Mouse (Mus musculus) forebrain, postnatal 0 days (tissue): ENCODE results near the gene Srrm3. TPM values are rescaled to one million over a fixed set of nuclear protein-coding genes. Genes with fewer than 3 reads are reported as not detected.
A peak's percentile ranks its signal among the peaks of the same experiment; 100 is the strongest.

Experiments used
- ATAC-seq: fragments of 200-750 bp; cut with Nextera tagmentation; 2 replicates; pipeline ENCODE4 v1.8.0; 2017; ENCODE audit warnings: mild to moderate bottlenecking, moderate library complexity
- DNase-seq: peaks from one replicate; pipeline ENCODE4 v3.0.0-alpha.2; 2015
- H3K27ac ChIP-seq: fragments of 300-500 bp; sonication (generic); 2 replicates; pipeline ENCODE4 v1.5.1; 2014; ENCODE audit warnings: low read depth, mild to moderate bottlenecking, antibody characterized with exemption, low read length, moderate library complexity, mixed read lengths
- H3K27me3 ChIP-seq: fragments of 300-500 bp; sonication (generic); 2 replicates; pipeline ENCODE4 v1.6.1; 2014; ENCODE audit warnings: mild to moderate bottlenecking, low read length, mixed read lengths; ENCODE audit not compliant: insufficient read depth
- H3K36me3 ChIP-seq: fragments of 300-500 bp; sonication (generic); 2 replicates; pipeline ENCODE4 v1.6.1; 2014; ENCODE audit warnings: mild to moderate bottlenecking, moderate library complexity; ENCODE audit not compliant: insufficient read depth
- H3K4me1 ChIP-seq: fragments of 300-500 bp; sonication (generic); 2 replicates; pipeline ENCODE4 v1.6.1; 2014; ENCODE audit warnings: antibody characterized with exemption; ENCODE audit not compliant: insufficient read depth
- H3K4me2 ChIP-seq: fragments of 300-500 bp; sonication (generic); 2 replicates; pipeline ENCODE4 v1.6.1; 2014; ENCODE audit warnings: low read depth, mild to moderate bottlenecking, moderate library complexity
- H3K4me3 ChIP-seq: fragments of 300-500 bp; sonication (generic); 2 replicates; pipeline ENCODE4 v1.5.1; 2014; ENCODE audit warnings: low read depth, low read length, mixed read lengths
- H3K9ac ChIP-seq: fragments of 300-500 bp; sonication (generic); 2 replicates; pipeline ENCODE4 v1.6.1; 2014; ENCODE audit warnings: mild to moderate bottlenecking
- H3K9me3 ChIP-seq: fragments of 300-500 bp; sonication (generic); 2 replicates; pipeline ENCODE4 v1.6.1; 2016; ENCODE audit warnings: low read length
- CTCF ChIP-seq: sonication (generic); IDR thresholded peaks from 2 replicates; pipeline ENCODE4 v1.5.1; 2016; ENCODE audit warnings: antibody characterized with exemption, control low read depth, low read depth
- WGBS: fragments of 180-500 bp; shearing (Covaris S2); extraction: QIAGEN DNeasy Blood & Tissue Kit; methylation state at CpG from one replicate; pipeline ENCODE4 v1.1.7; 2014; 5-methylcytosine and 5-hydroxymethylcytosine counted together
- polyA plus RNA-seq: library from polyadenylated mRNA; unstranded; fragments of >200 nt; fragmentation: Nextera tagmentation; extraction: Ambion mirVana; gene quantifications from 2 replicates; pipeline ENCODE4 v1.2.1, GENCODE M21; 2015
- total RNA-seq: library from RNA; depleted of rRNA; stranded (reverse); fragments of >200 nt; gene quantifications from 2 replicates; pipeline ENCODE4 v1.2.3, GENCODE M21; 2014

Gene Srrm3
- total and polyA plus RNA-seq, 2 experiments from 2014 or later = 44.6 to 70.5 TPM

GRCm38 (mm10) chr5:135892589-135893351, 86.1 kb downstream of the Srrm3 start:
- WGBS = 58% methylated on average over 9 of the region's 9 CpGs
- no peaks in the 10 kb centered on the region for H3K36me3 ChIP-seq
- ATAC-seq = no peak
- H3K9me3 ChIP-seq = no peaks in the 10 kb centered on the region
- TF ChIP-seq CTCF = no peak
- H3K27me3 ChIP-seq = peaks cover 9% of the 10 kb centered on the region; the same call in 1 of the 2 replicates
- no peak overlapping the region for H3K4me3 ChIP-seq
- H3K4me1 ChIP-seq = no peaks in the 10 kb centered on the region
- no peak overlapping the region for H3K4me2 ChIP-seq
- no peak overlapping the region for H3K27ac ChIP-seq
- H3K9ac ChIP-seq = no peak overlapping the region
- no peak for DNase-seq

- no peaks in the 10 kb centered on the region for H3K9me3 ChIP-seq
- no peaks in the 10 kb centered on the region for H3K4me1 ChIP-seq
- no peak for DNase-seq
- H3K4me2 ChIP-seq = no peak overlapping the region
- WGBS = 83% methylated on average over 6 of the region's 6 CpGs
- no peak overlapping the region for H3K27ac ChIP-seq
- ATAC-seq = no peak
- H3K27me3 ChIP-seq = peaks cover 7% of the 10 kb centered on the region; the same call in 1 of the 2 replicates
- H3K4me3 ChIP-seq = no peak overlapping the region
- TF ChIP-seq CTCF = no peak
- no peak overlapping the region for H3K9ac ChIP-seq
- H3K36me3 ChIP-seq = no peaks in the 10 kb centered on the region
Measured at GRCm38 (mm10) chr5:135894958-135895357, 88.3 kb downstream of the Srrm3 start.

GRCm38 (mm10) chr5:135898028-135898427, 91.3 kb downstream of the Srrm3 start:
- H3K9ac ChIP-seq = no peak overlapping the region
- ATAC-seq (no peak), DNase-seq (peak; percentile 72)
- no peaks in the 10 kb centered on the region for H3K9me3 ChIP-seq
- no peaks in the 10 kb centered on the region for H3K27me3 ChIP-seq
- 27% methylated on average over 3 of the region's 3 CpGs for WGBS
- H3K4me2 ChIP-seq = no peak overlapping the region
- H3K4me3 ChIP-seq = no peak overlapping the region
- H3K4me1 ChIP-seq = 0 out of 2 replicates have a peak, but pooled peaks cover 1% of the 10 kb centered on the region
- no peaks in the 10 kb centered on the region for H3K36me3 ChIP-seq
- H3K27ac ChIP-seq = no peak overlapping the region
- peak; percentile 67 for TF ChIP-seq CTCF

GRCm38 (mm10) chr5:135898995-135899394, 92.3 kb downstream of the Srrm3 start:
- no peaks in the 10 kb centered on the region for H3K36me3 ChIP-seq
- H3K9ac ChIP-seq = no peak overlapping the region
- 88% methylated on average over 4 of the region's 4 CpGs for WGBS
- ATAC-seq (no peak), DNase-seq (no peak)
- H3K27me3 ChIP-seq = no peaks in the 10 kb centered on the region
- H3K4me2 ChIP-seq = no peak overlapping the region
- no peak overlapping the region for H3K4me3 ChIP-seq
- H3K4me1 ChIP-seq = 0 out of 2 replicates have a peak, but pooled peaks cover 11% of the 10 kb centered on the region
- no peak overlapping the region for H3K27ac ChIP-seq
- TF ChIP-seq CTCF = no peak
- H3K9me3 ChIP-seq = no peaks in the 10 kb centered on the region

- no peak for DNase-seq
- WGBS = 46% methylated on average over 4 of the region's 4 CpGs
- H3K4me3 ChIP-seq = no peak overlapping the region
- TF ChIP-seq CTCF = no peak
- 0 out of 2 replicates have a peak, but pooled peaks cover 11% of the 10 kb centered on the region for H3K4me1 ChIP-seq
- no peak overlapping the region for H3K9ac ChIP-seq
- no peak overlapping the region for H3K27ac ChIP-seq
- H3K9me3 ChIP-seq = no peaks in the 10 kb centered on the region
- ATAC-seq = no peak
- H3K4me2 ChIP-seq = no peak overlapping the region
- no peaks in the 10 kb centered on the region for H3K36me3 ChIP-seq
- H3K27me3 ChIP-seq = no peaks in the 10 kb centered on the region
Measured at GRCm38 (mm10) chr5:135899833-135900232, 93.1 kb downstream of the Srrm3 start.

GRCm38 (mm10) chr5:135900701-135901100, 94.0 kb downstream of the Srrm3 start:
- Histone ChIP-seq H3K27ac (no peak overlapping the region), H3K27me3 (no peaks in the 10 kb centered on the region), H3K4me3 (no peak overlapping the region), H3K4me1 (0 out of 2 replicates have a peak, but pooled peaks cover 11% of the 10 kb centered on the region), H3K9me3 (no peaks in the 10 kb centered on the region), H3K4me2 (no peak overlapping the region), H3K36me3 (no peaks in the 10 kb centered on the region), H3K9ac (no peak overlapping the region)
- TF ChIP-seq CTCF = peak; percentile 47
- no peak for DNase-seq
- no peak for ATAC-seq
- 81% methylated on average over 3 of the region's 3 CpGs for WGBS

GRCm38 (mm10) chr5:135901354-135902095, 94.8 kb downstream of the Srrm3 start:
- Histone ChIP-seq H3K4me2 (no peak overlapping the region), H3K9me3 (no peaks in the 10 kb centered on the region), H3K9ac (no peak overlapping the region), H3K4me1 (0 out of 2 replicates have a peak, but pooled peaks cover 11% of the 10 kb centered on the region), H3K27ac (no peak overlapping the region), H3K4me3 (no peak overlapping the region), H3K36me3 (no peaks in the 10 kb centered on the region), H3K27me3 (no peaks in the 10 kb centered on the region)
- TF ChIP-seq CTCF = peak; percentile 49
- 64% methylated on average over 6 of the region's 6 CpGs for WGBS
- DNase-seq (no peak), ATAC-seq (no peak)
